Mouse (Mus musculus) myocyte (in vitro differentiated cells): ENCODE results near the gene Galntl5.

Experiments used
- MAX ChIP-seq: IDR thresholded peaks from one replicate; pipeline ENCODE4 v1.6.1; 2011; ENCODE audit warnings: low read depth, mild to moderate bottlenecking, control low read depth
- MYOG ChIP-seq, 3 experiments: IDR thresholded peaks; one replicate each; pipeline ENCODE4 v1.6.1; 2011; ENCODE audit warnings: control low read depth in 2 of 3, low read depth in 2 of 3, mild to moderate bottlenecking in 2 of 3; ENCODE audit not compliant: insufficient read length in 2 of 3, control insufficient read depth in 1 of 3, insufficient read depth in 1 of 3
- POLR2A ChIP-seq: IDR thresholded peaks from one replicate; pipeline ENCODE4 v1.6.1; 2011; ENCODE audit warnings: low read depth, mild to moderate bottlenecking, control low read depth, moderate library complexity; ENCODE audit not compliant: insufficient read length
- POLR2AphosphoS2 ChIP-seq: IDR thresholded peaks from one replicate; pipeline ENCODE4 v1.6.1; 2011; ENCODE audit warnings: low read depth, control low read depth; ENCODE audit not compliant: insufficient read length
- SRF ChIP-seq: IDR thresholded peaks from one replicate; pipeline ENCODE4 v1.6.1; 2011; ENCODE audit warnings: low read depth; ENCODE audit not compliant: control insufficient read depth, insufficient read length
- TCF12 ChIP-seq: IDR thresholded peaks from one replicate; pipeline ENCODE4 v1.6.1; 2011; ENCODE audit warnings: mild to moderate bottlenecking, control low read depth; ENCODE audit not compliant: poor library complexity, insufficient read depth, severe bottlenecking
- TCF3 ChIP-seq: IDR thresholded peaks from one replicate; pipeline ENCODE4 v1.6.1; 2011; ENCODE audit warnings: low read depth, control low read depth; ENCODE audit not compliant: insufficient read length
- USF1 ChIP-seq: IDR thresholded peaks from one replicate; pipeline ENCODE4 v1.6.1; 2011; ENCODE audit warnings: low read depth, mild to moderate bottlenecking, control low read depth, moderate library complexity

GRCm38 (mm10) chr5:25153491-25153890 lies 27.8 kb upstream of the Galntl5 start:
- TF ChIP-seq POLR2A: no peak
- TF ChIP-seq TCF3: no peak
- no peak for TF ChIP-seq POLR2AphosphoS2
- TF ChIP-seq USF1: no peak
- TF ChIP-seq MYOG (IDR thresholded peaks at IDR 0.05; ENCODE audit: control insufficient read depth in 1 of 3, insufficient read depth in 1 of 3, insufficient read length in 2 of 3, low read depth in 2 of 3): no peak
- no peak for TF ChIP-seq SRF
- no peak for TF ChIP-seq MAX
- TF ChIP-seq TCF12: no peak
